Mouse (Mus musculus): ENCODE results near the gene Gpr162. TPM values are rescaled to one million over a fixed set of nuclear protein-coding genes. Genes with fewer than 3 reads are reported as not detected.
A peak's percentile ranks its signal among the peaks of the same experiment; 100 is the strongest.

The Gpr162 gene
- total RNA-seq, 2 experiments from 2014 or later = 181 to 199 TPM

DNA sequence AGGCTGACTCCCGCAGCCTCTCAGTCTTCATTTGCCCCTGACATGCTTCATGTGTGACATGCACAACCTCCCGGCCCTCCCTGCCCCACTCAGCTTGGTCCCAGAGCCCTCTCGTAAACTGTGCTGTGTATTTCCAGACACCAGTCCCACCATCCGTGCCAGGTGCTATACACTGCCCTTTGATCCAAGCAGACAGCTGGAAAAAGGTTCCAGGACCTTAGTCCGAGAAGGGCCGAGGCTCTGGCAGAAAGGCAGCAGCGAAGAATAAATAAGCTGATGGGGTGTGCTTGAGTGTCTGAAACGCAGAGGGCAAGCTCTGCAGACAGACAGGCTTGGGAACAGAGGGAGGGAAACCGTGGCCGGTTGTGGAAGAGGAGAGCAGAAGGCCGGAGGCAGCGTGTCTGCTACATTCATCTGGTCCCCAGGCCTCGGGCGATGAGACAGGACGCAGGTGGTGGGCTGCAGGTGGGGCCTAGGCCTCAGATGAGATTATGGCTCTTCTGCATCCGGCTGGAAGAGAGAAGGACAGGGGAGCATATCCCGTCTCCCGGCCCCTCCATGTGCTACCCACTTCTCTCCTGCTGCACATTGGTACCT lies 2.1 kb upstream of the Gpr162 start:
- Histone ChIP-seq H3K4me3 (no peak overlapping the region), H3K27ac (no peak overlapping the region)
- no peak for DNase-seq (ENCODE audit: low spot score in 2 of 2)
- TF ChIP-seq CTCF (conservative IDR thresholded peaks at IDR 0.05) = no peak

DNA sequence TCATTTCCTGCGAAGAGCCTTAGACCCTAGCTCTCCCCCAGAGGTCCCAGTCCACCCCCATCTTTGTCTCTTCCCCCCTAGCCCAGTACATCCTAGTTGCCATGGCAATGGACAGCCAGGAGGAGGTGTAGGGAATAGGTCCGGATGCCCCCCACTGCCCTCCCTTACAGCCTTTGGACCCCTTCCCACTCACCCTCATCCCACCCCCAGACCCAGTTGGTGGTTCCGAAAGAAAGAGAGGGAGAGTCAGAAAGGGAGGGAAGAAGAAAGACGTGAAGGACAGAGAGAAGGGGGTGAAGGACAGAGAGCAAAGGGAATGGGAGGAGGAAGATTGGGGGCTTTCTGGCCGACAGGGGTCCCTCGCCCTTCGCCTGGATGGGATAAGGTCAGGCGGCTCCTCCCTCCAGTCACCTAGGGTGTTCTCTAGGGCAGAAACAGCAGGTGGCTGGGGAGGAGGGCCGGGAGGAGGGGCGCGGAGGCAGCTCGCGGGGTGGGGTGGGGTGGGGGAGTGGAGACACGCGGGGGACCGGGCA lies 592 bp downstream of the Gpr162 start:
- TF ChIP-seq CTCF (conservative IDR thresholded peaks at IDR 0.05) = no peak
- peak overlapping the region; percentile 99 for H3K27ac ChIP-seq
- H3K4me3 ChIP-seq = peak overlapping the region; percentile 82
- no peak for DNase-seq (ENCODE audit: low spot score in 2 of 2)

DNA sequence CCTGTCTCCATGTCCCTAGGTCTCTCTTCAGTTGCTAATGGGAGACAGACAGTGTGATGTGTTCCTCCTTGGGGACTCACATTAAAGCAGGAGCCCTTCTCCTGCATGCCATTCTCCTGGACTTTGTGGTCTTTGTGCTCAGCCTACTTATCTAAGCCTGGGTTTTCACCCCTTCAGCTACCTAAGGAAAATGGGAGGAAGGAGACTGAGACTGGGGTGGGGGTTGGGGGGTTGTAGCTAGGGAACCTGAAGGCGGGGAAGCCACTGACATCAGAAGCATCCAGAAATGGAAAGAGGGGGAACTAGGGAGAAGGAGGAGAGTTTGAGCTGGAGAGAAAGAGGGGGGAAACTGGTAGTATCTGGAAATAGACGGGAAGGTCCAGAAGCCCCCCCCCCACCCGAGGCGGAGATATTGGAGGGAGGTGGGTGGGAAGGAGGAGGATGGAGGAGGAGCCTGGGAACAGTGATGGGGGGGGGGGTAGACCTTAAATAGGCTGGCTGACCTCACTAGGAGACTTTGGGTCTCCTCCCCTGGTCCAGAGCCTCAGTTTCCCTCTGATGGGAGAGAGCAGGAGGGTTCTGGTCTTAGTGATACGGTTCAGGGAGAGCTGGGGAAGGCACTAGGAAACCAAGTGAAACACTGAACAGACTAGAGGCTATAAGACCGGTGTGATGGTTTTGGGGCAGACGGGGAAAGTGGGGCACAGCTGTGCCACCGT lies 1.2 kb downstream of the Gpr162 start:
- H3K27ac ChIP-seq = peak overlapping the region; percentile 99
- DNase-seq (ENCODE audit: low spot score in 2 of 2) = no peak
- TF ChIP-seq CTCF (conservative IDR thresholded peaks at IDR 0.05) = no peak
- peak overlapping the region; percentile 82 for H3K4me3 ChIP-seq

DNA sequence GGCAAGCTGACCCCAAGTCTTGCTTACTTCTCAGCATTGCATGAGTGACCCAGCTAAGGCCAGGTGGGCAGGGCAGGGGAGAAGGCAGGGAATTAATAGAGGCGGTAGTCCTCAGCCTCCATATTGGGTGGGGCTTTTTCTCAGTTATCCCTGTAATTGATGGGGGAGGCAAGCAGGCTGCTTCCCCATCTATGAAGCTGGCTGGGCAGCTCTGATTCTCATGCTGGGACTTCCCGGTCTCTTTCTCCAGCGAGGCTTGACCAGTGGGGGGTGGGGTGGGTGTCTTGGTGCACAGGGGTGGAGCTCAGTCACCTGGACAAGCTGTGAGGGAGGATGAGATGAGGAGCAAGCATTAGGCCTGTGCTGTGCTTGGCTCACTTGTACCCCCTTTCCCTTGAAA lies 2.0 kb downstream of the Gpr162 start:
- no peak for DNase-seq (ENCODE audit: low spot score in 2 of 2)
- peak overlapping the region; percentile 99 for H3K27ac ChIP-seq
- TF ChIP-seq CTCF (conservative IDR thresholded peaks at IDR 0.05) = no peak
- peak overlapping the region; percentile 82 for H3K4me3 ChIP-seq

DNA sequence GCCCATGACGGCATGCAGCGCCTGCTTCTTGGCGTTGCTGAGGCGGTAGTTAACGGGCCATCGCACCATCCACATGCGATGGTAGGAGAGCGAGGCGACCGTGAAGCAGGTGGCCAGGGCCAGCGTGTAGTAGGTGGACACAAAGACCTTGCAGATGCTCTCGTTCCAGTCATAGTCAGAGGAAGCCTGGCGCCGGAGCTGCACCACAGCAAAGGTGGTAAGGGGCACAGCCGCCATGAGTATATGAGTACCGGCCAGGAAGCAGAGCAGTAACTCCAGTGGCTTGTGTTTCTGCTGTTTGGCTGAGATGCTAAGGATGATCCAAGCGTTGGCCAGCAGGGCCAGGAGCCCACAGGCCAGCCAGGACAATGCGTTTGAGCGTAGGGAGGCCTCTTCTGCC lies 2.5 kb downstream of the Gpr162 start:
- DNase-seq (ENCODE audit: low spot score in 2 of 2) = no peak
- Histone ChIP-seq H3K27ac (peak overlapping the region; percentile 99), H3K4me3 (peak overlapping the region; percentile 82)
- TF ChIP-seq CTCF (conservative IDR thresholded peaks at IDR 0.05) = no peak

DNA sequence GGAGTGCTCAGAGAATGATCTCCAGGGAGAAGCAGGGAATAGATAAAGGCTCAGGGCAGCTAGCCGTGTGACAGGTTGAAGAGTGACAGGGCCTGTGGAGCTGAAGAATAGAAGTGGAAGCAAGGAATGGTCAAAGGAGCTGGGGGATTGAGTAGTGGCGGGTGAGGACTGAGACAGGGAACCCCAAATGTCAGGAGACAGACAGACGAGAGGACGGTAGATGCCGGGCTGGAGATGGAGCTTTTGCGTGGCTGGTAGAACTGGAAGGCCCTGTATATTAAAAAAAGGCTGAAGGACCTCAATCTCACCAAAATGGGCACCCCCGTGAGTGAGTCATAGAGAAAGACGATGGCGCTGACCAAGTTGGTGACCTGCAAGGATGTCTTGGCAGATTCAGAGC lies 3.3 kb downstream of the Gpr162 start:
- TF ChIP-seq CTCF (conservative IDR thresholded peaks at IDR 0.05) = no peak
- no peak overlapping the region for H3K4me3 ChIP-seq
- no peak for DNase-seq (ENCODE audit: low spot score in 2 of 2)
- peak overlapping the region; percentile 99 for H3K27ac ChIP-seq

DNA sequence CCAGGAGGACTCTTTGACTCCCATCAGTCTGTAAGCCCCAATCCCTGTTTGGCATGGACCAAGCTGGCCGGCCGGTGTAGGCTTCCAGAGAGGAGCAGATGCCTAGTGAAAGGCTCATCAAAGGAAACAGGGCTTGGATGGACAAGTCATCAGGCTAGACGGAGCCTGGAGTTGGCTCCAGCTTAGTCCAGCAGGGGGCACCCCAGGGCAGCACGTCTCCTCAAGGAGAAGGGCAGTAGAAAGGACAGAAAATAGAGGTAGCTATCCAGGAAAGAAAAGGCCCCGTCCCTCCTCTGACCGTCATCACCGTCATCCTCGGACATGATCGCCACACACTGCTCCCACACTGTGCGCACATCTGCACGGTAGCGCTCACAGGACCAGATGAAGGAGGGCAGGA lies 4.1 kb downstream of the Gpr162 start:
- TF ChIP-seq CTCF (conservative IDR thresholded peaks at IDR 0.05) = peak; percentile 94
- Histone ChIP-seq H3K4me3 (no peak overlapping the region), H3K27ac (peak overlapping the region; percentile 99)
- DNase-seq (ENCODE audit: low spot score in 2 of 2) = peak; percentile 88 to 93

DNA sequence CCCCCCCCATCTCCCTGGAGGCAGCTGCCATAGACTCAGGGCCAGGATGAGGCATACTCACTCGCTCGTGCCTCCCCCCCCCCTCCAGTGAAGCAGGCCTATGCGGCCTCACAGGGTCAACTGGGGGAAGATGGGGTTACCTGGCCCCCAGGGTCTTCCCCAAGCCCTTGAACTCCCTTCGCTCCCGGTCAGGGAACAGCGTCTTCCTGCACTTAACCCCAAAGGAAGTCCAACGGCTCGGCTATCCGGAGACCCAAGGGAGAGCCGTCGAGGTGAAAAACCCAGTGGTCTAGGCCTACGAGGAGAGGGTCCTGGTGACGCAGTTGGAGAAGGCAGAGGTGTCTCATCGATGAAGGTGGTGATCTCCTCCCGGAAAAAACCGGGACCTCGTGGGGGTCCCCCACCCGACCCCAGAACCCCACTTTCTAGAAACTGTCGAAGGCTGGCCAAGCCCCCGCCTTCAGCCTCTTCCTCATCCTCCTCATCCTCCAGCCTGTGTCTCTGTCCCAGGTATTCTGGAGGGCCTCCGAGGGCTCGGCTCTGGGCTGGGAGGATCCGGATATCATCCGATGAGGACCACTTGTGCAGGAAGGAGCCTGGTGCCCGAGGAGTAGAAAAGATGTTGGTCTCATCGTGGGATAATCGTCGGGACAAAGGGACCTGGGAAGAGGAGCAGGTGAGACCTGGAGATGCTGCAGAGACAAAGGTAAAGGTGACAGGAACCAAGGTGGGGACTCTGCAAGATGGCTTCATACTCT lies 5.0 kb downstream of the Gpr162 start:
- no peak for DNase-seq (ENCODE audit: low spot score in 2 of 2)
- Histone ChIP-seq H3K27ac (no peak overlapping the region; the same call in 1 of the 2 replicates), H3K4me3 (no peak overlapping the region)
- no peak for TF ChIP-seq CTCF (conservative IDR thresholded peaks at IDR 0.05)

DNA sequence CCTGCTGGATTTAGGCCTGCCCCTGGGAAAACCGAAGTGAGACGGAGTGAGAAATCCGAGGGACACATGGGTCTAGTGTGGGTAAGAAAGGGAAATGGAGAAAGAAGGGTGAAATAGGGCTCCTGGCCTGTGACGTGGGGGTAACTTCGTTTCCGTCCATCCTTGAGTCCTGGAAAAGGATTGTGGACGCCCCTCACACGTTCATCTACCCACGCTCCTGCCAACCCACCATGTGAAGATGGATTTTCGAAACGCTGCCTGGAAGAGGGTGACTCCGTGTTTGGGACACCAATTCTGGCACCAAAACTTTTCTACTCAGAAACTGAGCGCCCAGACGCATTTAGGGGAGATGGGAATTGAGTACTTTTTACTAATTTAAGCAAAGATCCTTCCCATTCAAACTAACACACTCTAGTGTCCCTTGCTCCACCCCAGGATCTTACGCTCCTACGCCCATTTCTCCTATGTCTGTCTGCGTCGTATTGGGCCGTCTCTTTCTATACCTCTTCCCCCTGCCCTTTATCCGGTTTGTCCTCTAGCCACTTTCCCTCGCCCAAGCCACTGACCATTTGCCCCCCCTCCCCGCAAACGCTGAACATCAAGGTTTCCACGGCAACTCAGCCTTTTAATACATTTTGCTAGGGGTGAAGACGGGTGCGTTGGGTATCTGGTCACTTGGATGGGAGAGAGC lies 5.8 kb downstream of the Gpr162 start:
- no peak for TF ChIP-seq CTCF (conservative IDR thresholded peaks at IDR 0.05)
- DNase-seq (ENCODE audit: low spot score in 2 of 2) = no peak
- Histone ChIP-seq H3K4me3 (peak overlapping the region; percentile 66), H3K27ac (peak overlapping the region; percentile 96)

DNA sequence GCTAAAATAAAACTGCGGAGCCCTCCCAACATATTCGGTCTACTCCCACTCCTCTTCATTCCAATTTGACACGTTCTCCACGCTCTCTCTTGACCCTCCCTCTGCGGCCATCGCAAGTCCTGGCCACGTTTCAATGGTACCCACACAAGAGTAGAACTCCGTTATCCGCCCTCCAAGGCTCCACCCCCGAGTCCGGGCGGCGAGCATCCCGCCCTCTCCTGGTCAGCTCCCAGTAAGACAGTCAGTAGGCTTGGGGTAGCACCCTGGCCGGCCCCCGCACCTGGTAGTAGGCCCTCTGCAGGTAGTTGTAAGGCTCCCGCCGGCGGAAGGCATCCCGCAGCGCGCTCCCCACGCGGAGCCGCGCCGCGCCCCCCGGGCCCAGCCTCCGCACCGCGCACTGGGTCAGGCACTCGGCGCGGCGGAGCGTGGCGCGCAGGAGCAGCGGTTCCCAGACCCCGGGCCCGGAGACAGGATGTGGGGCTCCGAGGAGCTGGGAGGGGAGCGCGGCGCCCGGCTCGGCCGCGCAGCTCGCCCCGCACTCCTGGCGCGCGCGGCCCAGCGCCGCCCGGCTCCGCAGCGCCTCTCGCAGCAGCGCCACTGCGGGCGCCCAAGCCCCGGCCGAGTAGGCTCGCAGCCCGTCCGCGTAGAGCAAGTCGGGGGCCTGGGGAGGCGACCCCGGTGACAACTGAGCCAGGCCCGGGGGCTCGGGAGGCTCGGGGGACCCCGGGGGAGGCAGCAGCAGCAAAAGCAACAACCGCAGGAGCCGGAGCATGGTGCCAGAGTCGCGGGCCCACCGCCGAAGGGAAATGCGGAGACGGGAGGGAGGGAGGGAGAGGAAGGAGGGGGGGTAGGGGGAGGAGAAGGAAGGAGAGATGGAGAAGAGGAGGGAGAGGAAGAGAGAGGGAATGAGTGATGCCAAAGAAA lies 6.6 kb downstream of the Gpr162 start, which contains the start of gene P3h3:
Gene P3h3, minus strand, starts transcription at position 837 of the 924 bp plus-strand sequence.
- TF ChIP-seq CTCF (conservative IDR thresholded peaks at IDR 0.05) = peak; percentile 83
- Histone ChIP-seq H3K27ac (peak within 1 kb of the TSS; percentile 96), H3K4me3 (peak within 1 kb of the TSS; percentile 66)
- DNase-seq (ENCODE audit: low spot score in 2 of 2) = peak; percentile 85 to 87

DNA sequence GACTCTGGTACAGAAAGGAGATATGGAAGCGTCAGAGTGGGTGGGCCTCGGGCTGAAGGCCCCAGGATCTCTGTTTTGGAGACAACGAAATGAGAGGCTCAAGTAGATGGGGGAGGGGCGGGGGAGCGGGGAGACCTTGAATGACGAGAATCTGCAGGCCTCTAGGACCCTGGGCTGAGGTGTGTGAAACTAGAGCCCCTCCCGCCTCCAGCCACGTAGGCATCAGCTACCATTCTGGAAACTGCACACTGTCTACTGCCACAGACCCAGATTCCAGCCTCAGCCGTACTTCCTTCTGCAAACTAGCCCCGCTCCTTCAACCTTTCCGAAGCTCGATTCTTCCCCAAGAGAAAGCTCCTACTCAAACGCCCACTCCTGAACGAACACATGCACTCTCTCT lies 7.5 kb downstream of the Gpr162 start:
- peak in 1 of 2 experiments; percentile 65 for DNase-seq (ENCODE audit: low spot score in 2 of 2)
- TF ChIP-seq CTCF (conservative IDR thresholded peaks at IDR 0.05) = no peak
- peak overlapping the region; percentile 96; the same call in 1 of the 2 replicates for H3K27ac ChIP-seq
- peak overlapping the region; percentile 44 for H3K4me3 ChIP-seq

All from layer of hippocampus, adult 2 months (tissue).